21 mouse cellular contexts compared by ENCODE assay signal in the genomic region with DNA sequence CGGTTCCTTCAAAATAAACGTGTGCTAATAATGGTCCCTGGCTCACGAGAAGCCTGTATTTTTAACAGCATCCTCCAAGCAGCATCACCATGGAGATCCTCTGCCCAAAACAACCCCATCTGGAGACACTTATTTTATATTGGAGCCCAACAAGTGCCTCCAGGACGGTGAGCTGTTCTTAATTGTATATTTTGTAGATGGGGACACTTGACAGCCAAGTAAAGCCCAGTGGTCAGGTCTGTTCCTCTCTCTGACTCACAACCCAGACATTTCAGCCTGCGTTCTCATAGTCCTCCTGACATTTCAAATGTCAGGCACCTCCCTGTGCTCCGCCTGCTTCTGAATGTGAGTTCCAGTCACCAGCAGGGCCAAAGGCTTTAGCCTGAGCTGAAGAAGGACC. TPM values are rescaled to one million over a fixed set of nuclear protein-coding genes. Genes with fewer than 3 reads are reported as not detected.
DNase-seq lines count a peak whose midpoint lies in the region; ATAC-seq lines count a peak whose summit lies in the region.
"Had no signal": no experiment of that assay in that cellular context is flagged by ENCODE, and none has a peak within 500 bp of the region (broad histone marks: within the 10 kb centered on the region; RNA-seq: fewer than 3 reads in every experiment).

No protein-coding gene starts in this region.

- WGBS in heart, embryonic 13.5 days, result 66% methylated on average over 6 of the region's 6 CpGs
- 22% methylated on average over 6 of the region's 6 CpGs for WGBS in limb, embryonic 13.5 days
- 73% methylated on average over 6 of the region's 6 CpGs for WGBS in hindbrain, embryonic 16.5 days

- H3K4me2 ChIP-seq in heart, embryonic 13.5 days, result no peak overlapping the region
- H3K4me2 ChIP-seq in limb, embryonic 13.5 days (replicated peaks), result 0 out of 2 replicates have a peak overlapping the region, but pooled peaks have one; percentile 7
- H3K4me2 ChIP-seq in hindbrain, embryonic 16.5 days (ENCODE audit: low read length), result no peak overlapping the region
- H3K4me2 ChIP-seq: forebrain, embryonic 13.5 days; liver, embryonic 15.5 days; midbrain, embryonic 15.5 days had no signal

- peaks cover 94% of the 10 kb centered on the region for H3K4me1 ChIP-seq in heart, embryonic 13.5 days
- H3K4me1 ChIP-seq in limb, embryonic 13.5 days, result peaks cover 43% of the 10 kb centered on the region
- H3K4me1 ChIP-seq in hindbrain, embryonic 16.5 days (ENCODE audit: control insufficient read depth, insufficient read depth, low read depth, low read length), result no peaks in the 10 kb centered on the region
- H3K4me1 ChIP-seq: forebrain, embryonic 13.5 days; liver, embryonic 15.5 days; midbrain, embryonic 15.5 days had no signal

- no peaks in the 10 kb centered on the region for H3K27me3 ChIP-seq in heart, embryonic 13.5 days (replicated peaks)
- no peaks in the 10 kb centered on the region for H3K27me3 ChIP-seq in limb, embryonic 13.5 days
- H3K27me3 ChIP-seq in hindbrain, embryonic 16.5 days (replicated peaks; ENCODE audit: control insufficient read depth, insufficient read depth, low read length), result no peaks in the 10 kb centered on the region
- H3K27me3 ChIP-seq: forebrain, embryonic 13.5 days; liver, embryonic 15.5 days; midbrain, embryonic 15.5 days had no signal

- peak; percentile 62 for DNase-seq in adrenal gland, adult 2 months
- no peak for DNase-seq in adrenal gland, adult 18-20 months (ENCODE audit: low spot score in 2 of 2)
- no peak for DNase-seq in heart, adult 11 months
- DNase-seq in NIH3T3 (ENCODE audit: low read depth), result peak; percentile 44
- DNase-seq in thymus, postnatal 10 days (ENCODE audit: low spot score in 2 of 2), result no peak
- DNase-seq: cerebellum, adult 18-20 months; cerebellum, postnatal 25 days; embryo, embryonic 11 days; kidney, adult 18-20 months; kidney, postnatal 14 days; lung, postnatal 10 days had no signal

- ATAC-seq in heart, embryonic 13.5 days (ENCODE audit: extremely low read depth, insufficient number of reproducible peaks, low FRiP score, low TSS enrichment), result no peak
- peak; percentile 65; the same call in 1 of the 2 replicates for ATAC-seq in limb, embryonic 13.5 days (ENCODE audit: low FRiP score, low read depth)
- ATAC-seq in hindbrain, embryonic 16.5 days, result no peak
- ATAC-seq: forebrain, embryonic 13.5 days; midbrain, embryonic 15.5 days had no signal

- H3K9ac ChIP-seq in heart, embryonic 13.5 days, result no peak overlapping the region
- no peak overlapping the region for H3K9ac ChIP-seq in limb, embryonic 13.5 days
- no peak overlapping the region for H3K9ac ChIP-seq in hindbrain, embryonic 16.5 days (ENCODE audit: low read depth, low read length)
- H3K9ac ChIP-seq: forebrain, embryonic 13.5 days; liver, embryonic 15.5 days; midbrain, embryonic 15.5 days had no signal

- H3K27ac ChIP-seq in heart, embryonic 13.5 days (replicated peaks), result peak overlapping the region; percentile 24; the same call in 1 of the 2 replicates
- no peak overlapping the region for H3K27ac ChIP-seq in limb, embryonic 13.5 days
- no peak overlapping the region for H3K27ac ChIP-seq in hindbrain, embryonic 16.5 days (ENCODE audit: low read depth, low read length)
- H3K27ac ChIP-seq: forebrain, embryonic 13.5 days; liver, embryonic 15.5 days; midbrain, embryonic 15.5 days had no signal

- H3K4me3 ChIP-seq in heart, embryonic 13.5 days, result no peak overlapping the region
- no peak overlapping the region for H3K4me3 ChIP-seq in limb, embryonic 13.5 days
- no peak overlapping the region for H3K4me3 ChIP-seq in hindbrain, embryonic 16.5 days (ENCODE audit: low read length)
- H3K4me3 ChIP-seq: forebrain, embryonic 13.5 days; left cerebral cortex, adult 2 months; liver, embryonic 15.5 days; megakaryocyte, embryonic 14.5 days; midbrain, embryonic 15.5 days; myocyte had no signal

- H3K36me3 ChIP-seq in heart, embryonic 13.5 days, result peaks cover 19% of the 10 kb centered on the region; the same call in 1 of the 2 replicates
- H3K36me3 ChIP-seq in limb, embryonic 13.5 days, result 0 out of 2 replicates have a peak, but pooled peaks cover 8% of the 10 kb centered on the region
- no peaks in the 10 kb centered on the region for H3K36me3 ChIP-seq in hindbrain, embryonic 16.5 days (ENCODE audit: control insufficient read depth, insufficient read depth, low read length)
- H3K36me3 ChIP-seq: G1E; liver, embryonic 15.5 days; midbrain, embryonic 15.5 days had no signal

- H3K9me3 ChIP-seq in heart, embryonic 13.5 days, result no peaks in the 10 kb centered on the region
- H3K9me3 ChIP-seq in limb, embryonic 13.5 days, result no peaks in the 10 kb centered on the region
- H3K9me3 ChIP-seq in hindbrain, embryonic 16.5 days (ENCODE audit: control insufficient read depth, low read length), result no peaks in the 10 kb centered on the region
- H3K9me3 ChIP-seq: forebrain, embryonic 13.5 days; G1E; liver, embryonic 15.5 days; midbrain, embryonic 15.5 days had no signal

RNA-seq across cellular contexts. Expression of gene Col4a2, which starts 43.9 kb away (rescaled TPM):
- 100 to 1,000 TPM; 127 to 193 TPM for total RNA-seq in adrenal gland, adult 2 months (2021)
- 114 and 115 TPM in 2 replicates for polyA plus RNA-seq in adrenal gland, adult 2 months (2012; rRNA removed)
- 100 to 1,000 TPM; 131 to 150 TPM for total RNA-seq in adrenal gland, adult 18-20 months (2021)
- polyA plus RNA-seq in heart, embryonic 13.5 days (2015; fragmentation: Nextera tagmentation; extraction: Ambion mirVana), result 66.9 and 71.5 TPM in 2 replicates
- polyA plus RNA-seq in limb, embryonic 13.5 days (2015; fragmentation: Nextera tagmentation; extraction: Ambion mirVana), result 52.1 and 56.3 TPM in 2 replicates
- polyA plus RNA-seq in hindbrain, embryonic 16.5 days (2015; fragmentation: Nextera tagmentation; extraction: Ambion mirVana), result 28.9 and 42.5 TPM in 2 replicates
- polyA plus RNA-seq: G1E had no signal

RNA-seq across cellular contexts. Expression of gene Col4a1, which starts 43.9 kb away (rescaled TPM):
- 100 to 1,000 TPM; 260 to 455 TPM for total RNA-seq in adrenal gland, adult 2 months (2021)
- polyA plus RNA-seq in adrenal gland, adult 2 months (2012; rRNA removed), result 293 and 303 TPM in 2 replicates
- 100 to 1,000 TPM; 250 to 364 TPM for total RNA-seq in adrenal gland, adult 18-20 months (2021)
- polyA plus RNA-seq in heart, embryonic 13.5 days (2015; fragmentation: Nextera tagmentation; extraction: Ambion mirVana), result 164 TPM in 2 replicates
- 113 and 115 TPM in 2 replicates for polyA plus RNA-seq in limb, embryonic 13.5 days (2015; fragmentation: Nextera tagmentation; extraction: Ambion mirVana)
- 68.6 and 105 TPM in 2 replicates for polyA plus RNA-seq in hindbrain, embryonic 16.5 days (2015; fragmentation: Nextera tagmentation; extraction: Ambion mirVana)
- polyA plus RNA-seq: G1E had no signal

Comparison
In these comparisons a context has a peak if more than half of its experiments do, and no peak if none do; other contexts are left out.
1. DNase-seq: peak in adrenal gland, adult 2 months (single experiment) and NIH3T3 (single experiment); none in adrenal gland, adult 18-20 months (0 of 2), heart, adult 11 months (single experiment) and thymus, postnatal 10 days (0 of 2).